Mouse (Mus musculus) liver (tissue): ENCODE measurements around the gene Hoxa2.

Experiments
- DNase-seq: peaks from one replicate; pipeline ENCODE4 v3.0.0-alpha.2; 2020; ENCODE audit warnings: mixed read lengths

The Hoxa2 gene

GRCm38 (mm10) chr6:52201269-52201668 lies 36.6 kb upstream of the Hoxa2 start:
- DNase-seq = no peak

- DNase-seq = no peak
Observed at GRCm38 (mm10) chr6:52200751-52201250, 36.2 kb upstream of the Hoxa2 start.

GRCm38 (mm10) chr6:52200073-52200750 lies 35.6 kb upstream of the Hoxa2 start:
- DNase-seq = no peak

GRCm38 (mm10) chr6:52197271-52197670 lies 32.6 kb upstream of the Hoxa2 start:
- DNase-seq = no peak

GRCm38 (mm10) chr6:52196811-52197210 lies 32.2 kb upstream of the Hoxa2 start:
- DNase-seq = no peak

- DNase-seq = no peak
Observed at GRCm38 (mm10) chr6:52194690-52195089, 30.1 kb upstream of the Hoxa2 start.

GRCm38 (mm10) chr6:52191860-52192550 lies 27.4 kb upstream of the Hoxa2 start:
- DNase-seq = peak; percentile 77

GRCm38 (mm10) chr6:52190906-52191810 lies 26.5 kb upstream of the Hoxa2 start, which contains the start of gene Hoxa4:
Gene Hoxa4, minus strand, starts transcription at chr6:52191753.
- DNase-seq = no peak

GRCm38 (mm10) chr6:52190410-52190809 lies 25.8 kb upstream of the Hoxa2 start:
- DNase-seq = no peak

- DNase-seq = no peak
Observed at GRCm38 (mm10) chr6:52189909-52190308, 25.3 kb upstream of the Hoxa2 start.

GRCm38 (mm10) chr6:52189172-52189591 lies 24.6 kb upstream of the Hoxa2 start:
- no peak for DNase-seq

- no peak for DNase-seq
Observed at GRCm38 (mm10) chr6:52186500-52186899, 21.9 kb upstream of the Hoxa2 start.

GRCm38 (mm10) chr6:52185834-52186233 lies 21.2 kb upstream of the Hoxa2 start:
- DNase-seq = no peak

GRCm38 (mm10) chr6:52185222-52185621 lies 20.6 kb upstream of the Hoxa2 start:
- no peak for DNase-seq

- no peak for DNase-seq
Observed at GRCm38 (mm10) chr6:52184668-52185067, 20.0 kb upstream of the Hoxa2 start.

- DNase-seq = no peak
Observed at GRCm38 (mm10) chr6:52183311-52184080, 18.9 kb upstream of the Hoxa2 start.

GRCm38 (mm10) chr6:52182793-52183192 lies 18.2 kb upstream of the Hoxa2 start:
- DNase-seq = no peak

GRCm38 (mm10) chr6:52182030-52182429 lies 17.4 kb upstream of the Hoxa2 start:
- no peak for DNase-seq

- no peak for DNase-seq
Observed at GRCm38 (mm10) chr6:52180726-52181125, 16.1 kb upstream of the Hoxa2 start.

- no peak for DNase-seq
Observed at GRCm38 (mm10) chr6:52180213-52180710, 15.6 kb upstream of the Hoxa2 start.

- no peak for DNase-seq
Observed at GRCm38 (mm10) chr6:52179690-52180089, 15.1 kb upstream of the Hoxa2 start.
